Mouse (Mus musculus) spleen, adult 2 months (tissue): Measurements from ENCODE around the gene Ifi206.

Source experiments
- CTCF ChIP-seq: fragments of 200-500 bp; IDR thresholded peaks from 2 replicates; pipeline ENCODE4 v1.5.1; 2011; ENCODE audit warnings: mild to moderate bottlenecking, inconsistent platforms; ENCODE audit not compliant: insufficient read depth, insufficient read length, insufficient replicate concordance; ENCODE audit errors: extremely low read depth
- POLR2A ChIP-seq: fragments of 200-500 bp; IDR thresholded peaks from 2 replicates; pipeline ENCODE4 v1.6.1; 2011; ENCODE audit warnings: low read depth, low read length, inconsistent platforms

GRCm38 (mm10) chr1:173441210-173441609 lies 49.6 kb downstream of the Ifi206 start:
- TF ChIP-seq POLR2A (no peak), CTCF (no peak)
